Mouse (Mus musculus) midbrain, embryonic 10.5 days (tissue): ENCODE measurements around the gene Glcci1. TPM values are rescaled to one million over a fixed set of nuclear protein-coding genes. Genes with fewer than 3 reads are reported as not detected.

Source experiments
- DNase-seq: peaks from one replicate; pipeline ENCODE4 v3.0.0-alpha.2; 2017; ENCODE audit warnings: low spot score
- H3K27ac ChIP-seq: fragments of 300-500 bp; sonication (generic); replicated peaks from 2 replicates; pipeline ENCODE4 v1.5.1; 2016; ENCODE audit warnings: mild to moderate bottlenecking
- H3K27me3 ChIP-seq: fragments of 300-500 bp; sonication (generic); 2 replicates; pipeline ENCODE4 v1.6.1; 2016; ENCODE audit warnings: low read depth, mild to moderate bottlenecking; ENCODE audit not compliant: poor library complexity, severe bottlenecking
- H3K36me3 ChIP-seq: fragments of 300-500 bp; sonication (generic); 2 replicates; pipeline ENCODE4 v1.6.1; 2016; ENCODE audit warnings: mild to moderate bottlenecking, moderate library complexity
- H3K4me1 ChIP-seq: fragments of 300-500 bp; sonication (generic); 2 replicates; pipeline ENCODE4 v1.6.1; 2016
- H3K4me3 ChIP-seq: fragments of 300-500 bp; sonication (generic); 2 replicates; pipeline ENCODE4 v1.5.1; 2016; ENCODE audit warnings: mild to moderate bottlenecking, moderate library complexity
- H3K9me3 ChIP-seq: fragments of 300-500 bp; sonication (generic); replicated peaks from 2 replicates; pipeline ENCODE4 v1.6.1; 2016; ENCODE audit warnings: mild to moderate bottlenecking
- WGBS: fragments of 180-500 bp; shearing (Covaris S2); methylation state at CpG from one replicate; pipeline ENCODE4 v1.1.7; 2016; 5-methylcytosine and 5-hydroxymethylcytosine counted together
- polyA plus RNA-seq: library from polyadenylated mRNA; unstranded; fragments of >200 nt; fragmentation: Nextera tagmentation; extraction: Ambion mirVana; gene quantifications from 2 replicates; pipeline ENCODE4 v1.2.1, GENCODE M21; 2016

Gene Glcci1
- polyA plus RNA-seq, result 6.2 and 8.8 TPM in 2 replicates

DNA sequence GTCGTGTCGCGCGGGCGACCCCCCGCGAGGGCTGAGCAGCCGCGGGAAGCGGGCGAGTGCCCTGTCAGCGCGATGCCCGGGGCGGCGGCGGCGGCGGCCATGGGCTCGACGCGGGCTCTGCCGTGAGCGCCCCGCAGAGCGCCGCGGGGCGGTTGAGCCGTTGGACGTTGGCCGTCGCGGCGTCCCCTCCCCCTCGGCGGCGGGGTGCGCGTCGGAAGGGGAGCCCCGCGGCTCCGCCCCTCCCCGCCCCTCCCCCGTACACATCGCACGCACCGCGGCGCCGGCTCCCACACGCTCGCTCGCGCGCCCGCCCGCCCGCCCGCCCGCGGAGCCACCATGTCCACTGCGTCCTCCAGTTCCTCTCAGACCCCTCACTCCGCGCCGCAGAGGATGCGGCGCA lies at the start of gene Glcci1:
Gene Glcci1, plus strand, starts transcription at position 50 of the 400 bp plus-strand sequence.
- H3K4me1 ChIP-seq, result peaks cover 40% of the 10 kb centered on the region
- H3K27me3 ChIP-seq, result no peaks in the 10 kb centered on the region
- peak within 1 kb of the TSS; percentile 98 for H3K27ac ChIP-seq
- H3K4me3 ChIP-seq, result peak within 1 kb of the TSS; percentile 94
- WGBS, result under 1% methylated on average over 34 of the region's 69 CpGs
- H3K9me3 ChIP-seq, result no peaks in the 10 kb centered on the region
- H3K36me3 ChIP-seq, result no peaks in the 10 kb centered on the region
- DNase-seq, result no peak

- H3K36me3 ChIP-seq, result no peaks in the 10 kb centered on the region
- peaks cover 6% of the 10 kb centered on the region for H3K4me1 ChIP-seq
- H3K9me3 ChIP-seq, result no peaks in the 10 kb centered on the region
- no peak overlapping the region for H3K27ac ChIP-seq
- WGBS, result 95% methylated on average over 2 of the region's 2 CpGs
- H3K4me3 ChIP-seq, result no peak overlapping the region
- H3K27me3 ChIP-seq, result peaks cover 14% of the 10 kb centered on the region; the same call in 1 of the 2 replicates
- no peak for DNase-seq
Measured at GRCm38 (mm10) chr6:8462447-8462846, 47.0 kb upstream of the Glcci1 start.

DNA sequence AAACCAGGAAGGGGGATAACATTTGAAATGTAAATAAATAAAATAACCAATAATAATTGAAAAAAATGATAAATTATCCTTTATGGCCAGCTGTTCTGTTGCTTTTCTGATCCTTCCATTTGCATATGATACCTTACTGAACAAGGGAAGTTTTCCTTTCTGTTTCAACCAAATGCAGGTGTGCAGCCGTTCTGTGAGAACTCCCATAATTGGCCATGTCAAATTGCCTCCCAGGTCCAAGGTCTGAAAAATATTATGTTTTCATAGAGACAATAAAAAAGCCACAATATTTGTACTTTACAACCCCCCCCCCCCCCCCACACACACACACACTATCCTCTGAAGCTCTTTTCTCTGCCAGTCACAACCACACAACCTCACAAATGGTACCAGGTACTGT lies 44.0 kb upstream of the Glcci1 start:
- Histone ChIP-seq H3K27me3 (peaks cover 14% of the 10 kb centered on the region; the same call in 1 of the 2 replicates), H3K36me3 (no peaks in the 10 kb centered on the region)
- DNase-seq, result no peak

DNA sequence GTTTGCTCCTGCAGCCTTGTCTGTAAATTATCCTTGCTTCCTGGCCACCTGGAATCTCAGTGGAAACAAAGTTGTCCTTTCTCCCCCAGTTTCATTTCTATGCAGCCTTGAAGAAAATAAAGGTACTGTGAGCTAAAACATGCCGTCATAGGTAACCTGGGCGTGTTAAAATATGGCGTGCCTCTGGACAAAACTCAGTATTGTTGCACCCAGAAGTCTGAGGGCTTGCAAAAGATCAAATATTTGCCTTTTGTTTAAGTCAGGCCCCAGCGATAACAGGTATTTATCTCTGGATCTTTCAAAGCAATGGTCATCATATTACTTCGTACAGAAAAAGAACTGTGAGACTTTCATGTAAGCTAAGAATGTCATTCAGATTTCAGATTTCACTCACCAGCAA lies 43.4 kb upstream of the Glcci1 start:
- 89% methylated on average over 5 of the region's 5 CpGs for WGBS
- Histone ChIP-seq H3K27me3 (peaks cover 14% of the 10 kb centered on the region; the same call in 1 of the 2 replicates), H3K4me3 (no peak overlapping the region), H3K9me3 (no peaks in the 10 kb centered on the region), H3K4me1 (peaks cover 14% of the 10 kb centered on the region), H3K36me3 (no peaks in the 10 kb centered on the region), H3K27ac (no peak overlapping the region)
- DNase-seq, result no peak

More for the DNA sequence above, 44.0 kb upstream of the Glcci1 start:
- no peak overlapping the region for H3K27ac ChIP-seq
- H3K9me3 ChIP-seq, result no peaks in the 10 kb centered on the region
- H3K4me1 ChIP-seq, result peaks cover 14% of the 10 kb centered on the region
- H3K4me3 ChIP-seq, result no peak overlapping the region
- 83% methylated on average over 1 of the region's 1 CpGs for WGBS

GRCm38 (mm10) chr6:8467667-8468337 lies 41.6 kb upstream of the Glcci1 start:
- Histone ChIP-seq H3K4me1 (peaks cover 14% of the 10 kb centered on the region), H3K27me3 (peaks cover 18% of the 10 kb centered on the region; the same call in 1 of the 2 replicates), H3K27ac (no peak overlapping the region), H3K4me3 (no peak overlapping the region), H3K36me3 (no peaks in the 10 kb centered on the region), H3K9me3 (no peaks in the 10 kb centered on the region)
- DNase-seq, result no peak
- WGBS, result 31% methylated on average over 10 of the region's 10 CpGs

DNA sequence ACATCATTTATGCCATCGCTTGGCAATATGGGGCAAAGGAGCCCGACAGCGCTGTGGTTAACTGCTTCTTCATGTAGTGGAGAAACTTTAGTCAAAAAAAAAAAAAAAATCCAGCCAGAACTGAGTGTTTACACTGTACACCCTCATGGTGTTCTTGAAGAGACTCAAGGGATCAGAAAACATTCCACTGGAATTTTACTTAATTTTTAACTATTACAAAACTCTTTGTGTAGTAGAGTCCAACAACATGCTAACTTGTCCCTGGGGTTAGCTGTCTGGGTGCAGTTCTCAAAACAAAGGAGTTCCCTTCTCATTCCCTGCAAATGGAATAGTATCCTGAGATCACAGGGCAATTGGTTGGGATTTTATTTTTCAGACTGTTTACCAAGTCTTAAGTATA lies 39.5 kb upstream of the Glcci1 start:
- H3K27ac ChIP-seq, result no peak overlapping the region
- H3K27me3 ChIP-seq, result peaks cover 15% of the 10 kb centered on the region; the same call in 1 of the 2 replicates
- H3K9me3 ChIP-seq, result no peaks in the 10 kb centered on the region
- peaks cover 14% of the 10 kb centered on the region for H3K4me1 ChIP-seq
- H3K36me3 ChIP-seq, result no peaks in the 10 kb centered on the region
- WGBS, result 93% methylated on average over 3 of the region's 3 CpGs
- no peak for DNase-seq
- no peak overlapping the region for H3K4me3 ChIP-seq

DNA sequence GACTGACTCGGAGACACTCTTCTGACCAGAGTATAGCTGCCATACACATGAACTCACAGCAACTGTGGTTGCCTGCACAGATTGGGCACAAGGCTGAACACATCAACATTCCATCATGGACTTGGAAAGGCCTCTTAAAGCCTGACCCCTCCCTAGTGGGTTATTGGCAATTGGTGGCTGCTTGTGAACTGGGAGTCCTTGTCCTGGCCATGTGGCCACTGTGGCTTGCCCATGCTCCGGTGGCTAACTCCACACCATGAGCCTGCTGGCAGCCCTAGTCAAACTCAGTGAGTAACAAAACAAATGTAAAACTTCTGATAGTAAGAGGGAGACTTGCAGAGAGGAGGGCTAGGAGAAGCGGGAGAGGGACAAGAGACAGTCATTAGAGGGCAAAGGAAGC lies 37.3 kb upstream of the Glcci1 start:
- DNase-seq, result no peak
- H3K27me3 ChIP-seq, result peaks cover 4% of the 10 kb centered on the region; the same call in 1 of the 2 replicates
- H3K27ac ChIP-seq, result no peak overlapping the region
- H3K4me1 ChIP-seq, result peaks cover 11% of the 10 kb centered on the region
- no peaks in the 10 kb centered on the region for H3K9me3 ChIP-seq
- H3K4me3 ChIP-seq, result no peak overlapping the region
- 93% methylated on average over 3 of the region's 3 CpGs for WGBS
- no peaks in the 10 kb centered on the region for H3K36me3 ChIP-seq

- Histone ChIP-seq H3K27ac (no peak overlapping the region), H3K27me3 (peaks cover 8% of the 10 kb centered on the region; the same call in 1 of the 2 replicates), H3K4me1 (peaks cover 4% of the 10 kb centered on the region), H3K36me3 (no peaks in the 10 kb centered on the region), H3K4me3 (no peak overlapping the region), H3K9me3 (no peaks in the 10 kb centered on the region)
- 79% methylated on average over 5 of the region's 5 CpGs for WGBS
- no peak for DNase-seq
Measured at GRCm38 (mm10) chr6:8472915-8473314, 36.5 kb upstream of the Glcci1 start.

GRCm38 (mm10) chr6:8473498-8473897 lies 35.9 kb upstream of the Glcci1 start:
- Histone ChIP-seq H3K27me3 (peaks cover 8% of the 10 kb centered on the region; the same call in 1 of the 2 replicates), H3K27ac (no peak overlapping the region), H3K9me3 (no peaks in the 10 kb centered on the region), H3K36me3 (no peaks in the 10 kb centered on the region), H3K4me3 (no peak overlapping the region), H3K4me1 (no peaks in the 10 kb centered on the region)
- 74% methylated on average over 5 of the region's 5 CpGs for WGBS
- DNase-seq, result no peak

DNA sequence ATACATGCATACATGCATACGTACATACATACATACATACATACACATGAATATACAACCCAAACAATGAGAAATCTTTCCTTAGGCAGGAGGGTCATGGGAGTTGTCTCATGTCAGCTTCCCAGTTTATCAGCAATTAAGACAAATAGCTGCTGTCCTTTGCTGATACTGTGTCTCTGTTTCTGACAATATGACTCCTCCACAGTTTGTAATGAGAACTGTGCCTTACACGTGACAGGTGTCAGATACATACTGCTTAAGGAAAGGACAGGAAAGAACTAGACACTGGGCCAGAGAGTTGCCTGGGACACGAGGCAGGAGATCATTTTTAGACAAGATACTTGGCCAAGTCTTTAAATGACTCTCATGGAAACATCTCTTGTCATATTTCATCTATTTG lies 35.1 kb upstream of the Glcci1 start:
- DNase-seq, result no peak
- Histone ChIP-seq H3K4me1 (peaks cover 8% of the 10 kb centered on the region), H3K27ac (no peak overlapping the region), H3K9me3 (no peaks in the 10 kb centered on the region), H3K36me3 (no peaks in the 10 kb centered on the region), H3K4me3 (no peak overlapping the region), H3K27me3 (peaks cover 8% of the 10 kb centered on the region; the same call in 1 of the 2 replicates)
- 83% methylated on average over 3 of the region's 3 CpGs for WGBS

GRCm38 (mm10) chr6:8474820-8475219 lies 34.6 kb upstream of the Glcci1 start:
- Histone ChIP-seq H3K27ac (no peak overlapping the region), H3K27me3 (peaks cover 8% of the 10 kb centered on the region; the same call in 1 of the 2 replicates), H3K4me3 (no peak overlapping the region), H3K9me3 (no peaks in the 10 kb centered on the region), H3K36me3 (no peaks in the 10 kb centered on the region), H3K4me1 (peaks cover 13% of the 10 kb centered on the region)
- DNase-seq, result no peak
- WGBS, result 85% methylated on average over 4 of the region's 4 CpGs

GRCm38 (mm10) chr6:8479176-8479575 lies 30.2 kb upstream of the Glcci1 start:
- 17% methylated on average over 1 of the region's 1 CpGs for WGBS

GRCm38 (mm10) chr6:8484437-8485275 lies 24.7 kb upstream of the Glcci1 start:
- Histone ChIP-seq H3K27ac (no peak overlapping the region), H3K4me3 (no peak overlapping the region), H3K9me3 (no peaks in the 10 kb centered on the region), H3K4me1 (peaks cover 25% of the 10 kb centered on the region), H3K27me3 (no peaks in the 10 kb centered on the region), H3K36me3 (no peaks in the 10 kb centered on the region)
- no peak for DNase-seq
- WGBS, result 93% methylated on average over 17 of the region's 17 CpGs

More at GRCm38 (mm10) chr6:8479176-8479575, 30.2 kb upstream of the Glcci1 start:
- no peak for DNase-seq
- no peaks in the 10 kb centered on the region for H3K36me3 ChIP-seq
- H3K27ac ChIP-seq, result no peak overlapping the region
- H3K9me3 ChIP-seq, result no peaks in the 10 kb centered on the region
- H3K4me3 ChIP-seq, result no peak overlapping the region
- 0 out of 2 replicates have a peak, but pooled peaks cover 3% of the 10 kb centered on the region for H3K27me3 ChIP-seq
- H3K4me1 ChIP-seq, result peaks cover 14% of the 10 kb centered on the region
